Mouse (Mus musculus): ENCODE results near the gene Fam13c. TPM values are rescaled to one million over a fixed set of nuclear protein-coding genes. Genes with fewer than 3 reads are reported as not detected.
A peak's percentile ranks its signal among the peaks of the same experiment; 100 is the strongest.

The Fam13c gene
- polyA plus RNA-seq, 1 experiment from 2014 or later = 12.7 TPM

GRCm38 (mm10) chr10:70440639-70441461, 569 bp downstream of the Fam13c start:
- Histone ChIP-seq H3K27me3 (ENCODE audit: control insufficient read depth, insufficient read depth, low read length) (no peaks in the 10 kb centered on the region), H3K4me2 (ENCODE audit: low read length) (peak overlapping the region; percentile 93), H3K27ac (replicated peaks in 1 of 2; ENCODE audit: control insufficient read depth in 1 of 2, insufficient read depth in 1 of 2, low read depth in 2 of 2, low read length in 2 of 2) (peak overlapping the region; percentile 24 to 84), H3K4me1 (ENCODE audit: control insufficient read depth in 2 of 2, insufficient read depth in 2 of 2, low read length in 2 of 2) (peaks cover 3 to 4% of the 10 kb centered on the region in 2 experiments; a peak in 3 of 4 replicates), H3K36me3 (ENCODE audit: control insufficient read depth, insufficient read depth, low read length) (no peaks in the 10 kb centered on the region), H3K4me3 (ENCODE audit: control insufficient read depth in 1 of 2, insufficient read depth in 1 of 2, low read depth in 1 of 2, low read length in 2 of 2) (peak overlapping the region; percentile 78 to 79), H3K9me3 (ENCODE audit: control insufficient read depth, low read length) (no peaks in the 10 kb centered on the region), H3K9ac (ENCODE audit: low read length) (peak overlapping the region; percentile 86)
- ATAC-seq (ENCODE audit: insufficient number of reproducible peaks, insufficient read depth, low FRiP score, low read depth) = peak; percentile 40
- 1% methylated on average over 44 of the region's 44 CpGs for WGBS

GRCm38 (mm10) chr10:70442156-70442555, 1.9 kb downstream of the Fam13c start:
- Histone ChIP-seq H3K9me3 (ENCODE audit: control insufficient read depth, low read length) (no peaks in the 10 kb centered on the region), H3K9ac (ENCODE audit: low read length) (peak overlapping the region; percentile 49; the same call in 1 of the 2 replicates), H3K27me3 (ENCODE audit: control insufficient read depth, insufficient read depth, low read length) (no peaks in the 10 kb centered on the region), H3K36me3 (ENCODE audit: control insufficient read depth, insufficient read depth, low read length) (no peaks in the 10 kb centered on the region), H3K27ac (replicated peaks in 1 of 2; ENCODE audit: control insufficient read depth in 1 of 2, insufficient read depth in 1 of 2, low read depth in 2 of 2, low read length in 2 of 2) (no peak overlapping the region), H3K4me1 (ENCODE audit: control insufficient read depth in 2 of 2, insufficient read depth in 2 of 2, low read length in 2 of 2) (peaks cover 3 to 4% of the 10 kb centered on the region in 2 experiments; a peak in 3 of 4 replicates), H3K4me2 (ENCODE audit: low read length) (peak overlapping the region; percentile 93), H3K4me3 (ENCODE audit: control insufficient read depth in 1 of 2, insufficient read depth in 1 of 2, low read depth in 1 of 2, low read length in 2 of 2) (peak overlapping the region; percentile 7 to 78; a peak in 2 of 4 replicates)
- WGBS = 90% methylated on average over 2 of the region's 2 CpGs
- no peak for ATAC-seq (ENCODE audit: insufficient number of reproducible peaks, insufficient read depth, low FRiP score, low read depth)

- ATAC-seq (ENCODE audit: insufficient number of reproducible peaks, insufficient read depth, low FRiP score, low read depth) = no peak
- Histone ChIP-seq H3K4me3 (ENCODE audit: control insufficient read depth in 1 of 2, insufficient read depth in 1 of 2, low read depth in 1 of 2, low read length in 2 of 2) (no peak overlapping the region), H3K9ac (ENCODE audit: low read length) (no peak overlapping the region), H3K4me1 (ENCODE audit: control insufficient read depth in 2 of 2, insufficient read depth in 2 of 2, low read length in 2 of 2) (peaks cover 3 to 4% of the 10 kb centered on the region in 2 experiments; a peak in 3 of 4 replicates), H3K4me2 (ENCODE audit: low read length) (peak overlapping the region; percentile 93), H3K9me3 (ENCODE audit: control insufficient read depth, low read length) (no peaks in the 10 kb centered on the region), H3K27ac (replicated peaks in 1 of 2; ENCODE audit: control insufficient read depth in 1 of 2, insufficient read depth in 1 of 2, low read depth in 2 of 2, low read length in 2 of 2) (no peak overlapping the region), H3K36me3 (ENCODE audit: control insufficient read depth, insufficient read depth, low read length) (no peaks in the 10 kb centered on the region), H3K27me3 (ENCODE audit: control insufficient read depth, insufficient read depth, low read length) (no peaks in the 10 kb centered on the region)
- WGBS = 78% methylated on average over 5 of the region's 5 CpGs
Observed at GRCm38 (mm10) chr10:70442623-70443022, 2.3 kb downstream of the Fam13c start.

GRCm38 (mm10) chr10:70447787-70448186, 7.5 kb downstream of the Fam13c start:
- no peaks in the 10 kb centered on the region for H3K9me3 ChIP-seq (ENCODE audit: control insufficient read depth, low read length)
- WGBS = 68% methylated on average over 4 of the region's 4 CpGs
- no peak for ATAC-seq (ENCODE audit: insufficient number of reproducible peaks, insufficient read depth, low FRiP score, low read depth)
- H3K9ac ChIP-seq (ENCODE audit: low read length) = no peak overlapping the region
- H3K36me3 ChIP-seq (ENCODE audit: control insufficient read depth, insufficient read depth, low read length) = peaks cover 23% of the 10 kb centered on the region; the same call in 1 of the 2 replicates
- H3K4me2 ChIP-seq (ENCODE audit: low read length) = no peak overlapping the region
- H3K27ac ChIP-seq (replicated peaks in 1 of 2; ENCODE audit: control insufficient read depth in 1 of 2, insufficient read depth in 1 of 2, low read depth in 2 of 2, low read length in 2 of 2) = no peak overlapping the region
- H3K27me3 ChIP-seq (ENCODE audit: control insufficient read depth, insufficient read depth, low read length) = no peaks in the 10 kb centered on the region
- no peak overlapping the region for H3K4me3 ChIP-seq (ENCODE audit: control insufficient read depth in 1 of 2, insufficient read depth in 1 of 2, low read depth in 1 of 2, low read length in 2 of 2)
- H3K4me1 ChIP-seq (ENCODE audit: control insufficient read depth in 2 of 2, insufficient read depth in 2 of 2, low read length in 2 of 2) = no peaks in the 10 kb centered on the region

- peaks cover 23% of the 10 kb centered on the region; the same call in 1 of the 2 replicates for H3K36me3 ChIP-seq (ENCODE audit: control insufficient read depth, insufficient read depth, low read length)
- H3K4me2 ChIP-seq (ENCODE audit: low read length) = peak overlapping the region; percentile 48
- H3K27ac ChIP-seq (replicated peaks in 1 of 2; ENCODE audit: control insufficient read depth in 1 of 2, insufficient read depth in 1 of 2, low read depth in 2 of 2, low read length in 2 of 2) = no peak overlapping the region
- no peaks in the 10 kb centered on the region for H3K9me3 ChIP-seq (ENCODE audit: control insufficient read depth, low read length)
- no peak for ATAC-seq (ENCODE audit: insufficient number of reproducible peaks, insufficient read depth, low FRiP score, low read depth)
- WGBS = 29% methylated on average over 8 of the region's 8 CpGs
- H3K9ac ChIP-seq (ENCODE audit: low read length) = no peak overlapping the region
- H3K27me3 ChIP-seq (ENCODE audit: control insufficient read depth, insufficient read depth, low read length) = no peaks in the 10 kb centered on the region
- peak overlapping the region; percentile 6 to 9; a peak in 3 of 4 replicates for H3K4me3 ChIP-seq (ENCODE audit: control insufficient read depth in 1 of 2, insufficient read depth in 1 of 2, low read depth in 1 of 2, low read length in 2 of 2)
- no peaks in the 10 kb centered on the region for H3K4me1 ChIP-seq (ENCODE audit: control insufficient read depth in 2 of 2, insufficient read depth in 2 of 2, low read length in 2 of 2)
Observed at GRCm38 (mm10) chr10:70449206-70449605, 8.9 kb downstream of the Fam13c start.

GRCm38 (mm10) chr10:70455886-70456305, 15.6 kb downstream of the Fam13c start:
- no peaks in the 10 kb centered on the region for H3K27me3 ChIP-seq (ENCODE audit: control insufficient read depth, insufficient read depth, low read length)
- ATAC-seq (ENCODE audit: insufficient number of reproducible peaks, insufficient read depth, low FRiP score, low read depth) = no peak
- H3K4me2 ChIP-seq (ENCODE audit: low read length) = no peak overlapping the region
- H3K4me1 ChIP-seq (ENCODE audit: control insufficient read depth in 2 of 2, insufficient read depth in 2 of 2, low read length in 2 of 2) = 0 out of 4 replicates have a peak, but pooled peaks cover 0 to 6% of the 10 kb centered on the region in 2 experiments
- peaks cover 25% of the 10 kb centered on the region for H3K36me3 ChIP-seq (ENCODE audit: control insufficient read depth, insufficient read depth, low read length)
- no peak overlapping the region for H3K9ac ChIP-seq (ENCODE audit: low read length)
- H3K27ac ChIP-seq (replicated peaks in 1 of 2; ENCODE audit: control insufficient read depth in 1 of 2, insufficient read depth in 1 of 2, low read depth in 2 of 2, low read length in 2 of 2) = no peak overlapping the region
- peaks cover 6% of the 10 kb centered on the region; the same call in 1 of the 2 replicates for H3K9me3 ChIP-seq (ENCODE audit: control insufficient read depth, low read length)
- 92% methylated on average over 8 of the region's 8 CpGs for WGBS
- no peak overlapping the region for H3K4me3 ChIP-seq (ENCODE audit: control insufficient read depth in 1 of 2, insufficient read depth in 1 of 2, low read depth in 1 of 2, low read length in 2 of 2)

- H3K4me3 ChIP-seq (ENCODE audit: control insufficient read depth in 1 of 2, insufficient read depth in 1 of 2, low read depth in 1 of 2, low read length in 2 of 2) = no peak overlapping the region
- no peak overlapping the region for H3K27ac ChIP-seq (replicated peaks in 1 of 2; ENCODE audit: control insufficient read depth in 1 of 2, insufficient read depth in 1 of 2, low read depth in 2 of 2, low read length in 2 of 2)
- no peak overlapping the region for H3K9ac ChIP-seq (ENCODE audit: low read length)
- H3K27me3 ChIP-seq (ENCODE audit: control insufficient read depth, insufficient read depth, low read length) = no peaks in the 10 kb centered on the region
- peaks cover 6% of the 10 kb centered on the region; the same call in 1 of the 2 replicates for H3K9me3 ChIP-seq (ENCODE audit: control insufficient read depth, low read length)
- H3K4me2 ChIP-seq (ENCODE audit: low read length) = no peak overlapping the region
- H3K4me1 ChIP-seq (ENCODE audit: control insufficient read depth in 2 of 2, insufficient read depth in 2 of 2, low read length in 2 of 2) = 0 out of 4 replicates have a peak, but pooled peaks cover 0 to 6% of the 10 kb centered on the region in 2 experiments
- peaks cover 17% of the 10 kb centered on the region for H3K36me3 ChIP-seq (ENCODE audit: control insufficient read depth, insufficient read depth, low read length)
- ATAC-seq (ENCODE audit: insufficient number of reproducible peaks, insufficient read depth, low FRiP score, low read depth) = no peak
- WGBS = 63% methylated on average over 11 of the region's 11 CpGs
Observed at GRCm38 (mm10) chr10:70458574-70459263, 18.4 kb downstream of the Fam13c start.
